Mouse (Mus musculus) olfactory bulb, adult 2 months (tissue): ENCODE data around the gene Casc1. TPM values are rescaled to one million over a fixed set of nuclear protein-coding genes. Genes with fewer than 3 reads are reported as not detected.
A peak's percentile ranks its signal among the peaks of the same experiment; 100 is the strongest.

Experiments used
- H3K27ac ChIP-seq: fragments of 200-500 bp; 2 replicates; pipeline ENCODE4 v1.5.1; 2012; ENCODE audit warnings: low read depth, low read length; ENCODE audit not compliant: insufficient read depth
- H3K4me1 ChIP-seq: fragments of 200-500 bp; 2 replicates; pipeline ENCODE4 v1.6.1; 2012; ENCODE audit warnings: low read length; ENCODE audit not compliant: control insufficient read depth, insufficient read depth
- H3K4me3 ChIP-seq: fragments of 200-500 bp; 2 replicates; pipeline ENCODE4 v1.5.1; 2012; ENCODE audit warnings: mild to moderate bottlenecking, low read depth, low read length, moderate library complexity; ENCODE audit not compliant: insufficient read depth
- CTCF ChIP-seq: fragments of 200-500 bp; IDR thresholded peaks from 2 replicates; pipeline ENCODE4 v1.5.1; 2012; ENCODE audit warnings: low read depth, mild to moderate bottlenecking, low read length, moderate library complexity; ENCODE audit not compliant: insufficient read depth
- POLR2A ChIP-seq: fragments of 200-500 bp; IDR thresholded peaks from 2 replicates; pipeline ENCODE4 v1.6.1; 2012; ENCODE audit warnings: mild to moderate bottlenecking, low read depth, low read length, moderate library complexity; ENCODE audit not compliant: insufficient read depth
- WGBS: fragments of 180-500 bp; shearing (Covaris S2); methylation state at CpG from one replicate; pipeline ENCODE4 v1.1.7; 2018; 5-methylcytosine and 5-hydroxymethylcytosine counted together
- polyA plus RNA-seq: library from polyadenylated mRNA; stranded (reverse); fragments of >200 nt; gene quantifications from 2 replicates; pipeline ENCODE4 v1.2.4, GENCODE M21; 2012; ENCODE audit warnings: low replicate concordance; ENCODE audit not compliant: missing spikeins, insufficient read depth, insufficient read length

The Casc1 gene
- polyA plus RNA-seq: not detected in 2 replicates

- under 1% methylated on average over 36 of the region's 36 CpGs for WGBS
- H3K27ac ChIP-seq: peak within 1 kb of the TSS; percentile 91
- no peaks in the 10 kb centered on the region for H3K4me1 ChIP-seq
- H3K4me3 ChIP-seq: peak within 1 kb of the TSS; percentile 86
- TF ChIP-seq POLR2A (peak; percentile 98), CTCF (no peak)
Observed at GRCm38 (mm10) chr6:145210816-145211338, at the start of gene Casc1, which contains the start of gene Etfrf1. TSS of gene Casc1 (minus strand) at chr6:145211005. TSS of gene Etfrf1 (plus strand) at chr6:145211134.

- Histone ChIP-seq H3K27ac (no peak overlapping the region), H3K4me3 (no peak overlapping the region), H3K4me1 (no peaks in the 10 kb centered on the region)
- WGBS: 53% methylated on average over 2 of the region's 2 CpGs
- TF ChIP-seq POLR2A (no peak), CTCF (no peak)
Observed at GRCm38 (mm10) chr6:145256701-145257073, 45.9 kb upstream of the Casc1 start.

DNA sequence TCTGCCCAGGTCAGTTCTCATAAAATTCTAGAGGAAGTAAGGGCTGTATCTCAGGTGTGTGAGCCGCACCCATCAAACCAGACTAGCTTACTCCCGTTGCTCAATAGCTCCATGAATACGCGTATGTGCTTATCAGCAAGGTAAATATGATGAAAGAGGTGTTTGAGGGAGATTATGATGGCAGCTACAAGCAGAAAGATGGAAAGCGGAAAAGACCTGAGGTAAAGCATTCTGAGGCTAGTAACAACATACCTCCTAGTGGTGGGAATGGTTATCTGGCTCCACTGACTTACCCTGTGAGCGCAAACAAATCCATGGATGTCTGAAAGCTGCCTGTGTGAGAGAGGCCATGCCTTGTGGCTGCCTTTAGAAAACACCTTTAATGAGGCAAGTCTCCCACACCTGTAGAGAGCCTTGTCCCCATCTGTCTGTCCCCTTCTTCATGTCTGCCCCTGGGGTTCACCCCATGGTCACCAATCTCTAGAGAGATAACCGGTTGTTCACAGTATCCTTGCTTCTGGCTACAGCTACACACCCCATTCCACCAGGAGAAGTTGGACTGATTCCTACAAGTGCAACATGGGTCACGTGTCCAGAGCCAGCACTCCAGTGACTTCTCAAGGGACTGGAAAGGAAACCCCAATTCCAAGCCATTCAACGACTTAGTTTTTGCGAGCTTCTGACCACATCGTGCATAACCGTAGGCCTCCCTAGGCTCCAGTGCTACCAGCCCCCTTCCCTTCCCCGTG is 45.3 kb upstream of the Casc1 start:
- WGBS: 91% methylated on average over 13 of the region's 13 CpGs
- Histone ChIP-seq H3K4me3 (no peak overlapping the region), H3K27ac (no peak overlapping the region), H3K4me1 (no peaks in the 10 kb centered on the region)
- no peak for TF ChIP-seq CTCF
- no peak for TF ChIP-seq POLR2A

DNA sequence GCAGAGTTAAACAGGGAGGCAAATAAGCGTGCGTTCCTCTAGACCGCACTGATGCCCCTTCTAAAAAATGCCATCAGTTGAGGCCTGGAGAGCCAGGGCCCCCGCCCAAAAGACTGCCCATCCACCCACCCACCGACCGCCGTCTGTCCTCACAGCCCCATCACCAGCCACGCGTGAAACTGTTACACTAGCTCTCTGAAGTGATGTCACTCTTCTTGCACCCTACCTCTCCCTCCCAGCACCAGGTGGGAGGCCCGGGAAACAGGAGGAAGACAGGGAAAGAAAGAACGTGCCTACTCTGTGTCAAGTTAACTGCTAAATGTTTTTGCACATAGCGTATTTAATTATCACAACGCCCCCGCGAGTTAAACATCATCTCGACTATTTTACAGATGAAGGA is 40.0 kb upstream of the Casc1 start:
- WGBS: 6% methylated on average over 16 of the region's 16 CpGs
- TF ChIP-seq POLR2A (no peak), CTCF (no peak)
- peak overlapping the region; percentile 45; the same call in 1 of the 2 replicates for H3K27ac ChIP-seq
- peaks cover 4% of the 10 kb centered on the region for H3K4me1 ChIP-seq
- H3K4me3 ChIP-seq: peak overlapping the region; percentile 65

- TF ChIP-seq POLR2A (peak; percentile 71), CTCF (no peak)
- Histone ChIP-seq H3K4me1 (peaks cover 4% of the 10 kb centered on the region), H3K27ac (peak within 1 kb of the TSS; percentile 45), H3K4me3 (peak within 1 kb of the TSS; percentile 65)
- 2% methylated on average over 62 of the region's 83 CpGs for WGBS
Observed at GRCm38 (mm10) chr6:145250185-145250791, 39.5 kb upstream of the Casc1 start, which contains the start of gene Kras. TSS of gene Kras (minus strand) at chr6:145250239.

- TF ChIP-seq CTCF: no peak
- no peak for TF ChIP-seq POLR2A
- H3K4me1 ChIP-seq: peaks cover 4% of the 10 kb centered on the region
- 5% methylated on average over 123 of the region's 124 CpGs for WGBS
Observed at GRCm38 (mm10) chr6:145249291-145250184, 38.7 kb upstream of the Casc1 start.

DNA sequence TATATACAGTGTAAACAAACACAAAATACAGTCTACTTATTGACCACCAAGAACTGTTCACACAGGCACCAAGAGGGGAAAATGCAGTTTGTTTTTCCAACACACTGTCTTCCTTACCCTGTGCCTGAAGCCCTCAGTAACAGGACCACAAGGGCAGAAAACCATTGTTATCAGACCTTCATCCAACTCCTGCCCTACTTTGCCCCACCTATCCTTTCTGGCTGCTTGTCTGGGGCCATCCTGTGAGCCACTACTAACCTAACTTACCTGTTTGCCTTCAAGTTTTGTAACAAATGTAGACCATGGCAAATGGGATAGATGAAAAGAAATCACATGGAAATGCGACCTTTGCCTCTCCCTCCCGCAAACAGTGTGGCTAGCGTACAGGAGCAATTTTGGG is 37.1 kb upstream of the Casc1 start:
- Histone ChIP-seq H3K4me1 (peaks cover 4% of the 10 kb centered on the region), H3K4me3 (no peak overlapping the region), H3K27ac (no peak overlapping the region)
- TF ChIP-seq POLR2A: no peak
- TF ChIP-seq CTCF: no peak
- WGBS: 80% methylated on average over 3 of the region's 3 CpGs

More at GRCm38 (mm10) chr6:145249291-145250184, 38.7 kb upstream of the Casc1 start:
- H3K4me3 ChIP-seq: peak overlapping the region; percentile 65
- H3K27ac ChIP-seq: peak overlapping the region; percentile 36

DNA sequence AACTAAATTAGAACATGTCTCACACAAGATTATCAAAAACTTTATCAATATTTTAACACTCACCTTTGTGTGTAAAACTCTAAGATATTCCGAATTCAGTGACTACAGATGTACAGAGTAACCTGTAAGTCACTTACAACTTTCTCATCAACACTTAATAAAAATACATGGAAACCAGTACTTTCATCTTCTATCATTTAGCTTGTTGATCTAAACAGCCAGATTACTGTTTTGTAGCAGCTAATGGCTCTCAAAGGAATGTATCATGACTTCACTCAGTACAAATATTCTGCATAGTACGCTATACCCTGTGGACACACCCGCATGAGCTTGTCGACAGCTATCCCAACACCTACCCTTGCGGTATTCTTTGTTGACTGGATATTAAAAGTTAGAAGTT is 36.0 kb upstream of the Casc1 start:
- H3K4me3 ChIP-seq: no peak overlapping the region
- TF ChIP-seq POLR2A (no peak), CTCF (no peak)
- peaks cover 4% of the 10 kb centered on the region for H3K4me1 ChIP-seq
- H3K27ac ChIP-seq: no peak overlapping the region
- WGBS: 86% methylated on average over 5 of the region's 5 CpGs
